Mouse (Mus musculus) frontal cortex, postnatal 14 days (tissue): Measurements from ENCODE around the gene Iqch.

Experiments used
- DNase-seq, 2 experiments: peaks; one replicate each; pipeline ENCODE4 v3.0.0; 2022; ENCODE audit warnings: low spot score in 2 of 2

The Iqch gene

GRCm38 (mm10) chr9:63612565-63613515 lies 10.5 kb upstream of the Iqch start:
- no peak for DNase-seq

- no peak for DNase-seq
These were observed 9.7 kb upstream of the Iqch start for GRCm38 (mm10) chr9:63611967-63612366.

- DNase-seq = no peak
These were observed 8.6 kb upstream of the Iqch start for GRCm38 (mm10) chr9:63610841-63611366.

DNA sequence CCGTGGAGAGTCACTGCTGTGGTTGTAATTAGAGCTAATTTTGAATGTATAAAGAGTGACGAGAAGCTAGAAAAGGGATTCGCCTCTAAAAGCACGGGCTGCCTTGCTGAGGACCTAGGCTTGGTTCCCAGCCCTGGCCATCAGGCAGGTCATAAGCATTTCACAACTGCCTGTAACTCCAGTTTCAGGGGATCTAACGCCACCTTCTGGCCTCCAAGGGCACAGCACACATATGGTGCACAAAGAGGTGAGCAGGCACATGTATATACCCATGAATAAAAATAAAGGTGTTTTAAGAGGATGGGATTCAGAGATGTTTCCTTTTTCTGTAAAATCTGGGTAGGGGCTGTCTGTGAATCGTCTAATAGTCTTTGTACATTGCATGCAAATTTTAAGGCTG lies 7.9 kb upstream of the Iqch start:
- DNase-seq = no peak

DNA sequence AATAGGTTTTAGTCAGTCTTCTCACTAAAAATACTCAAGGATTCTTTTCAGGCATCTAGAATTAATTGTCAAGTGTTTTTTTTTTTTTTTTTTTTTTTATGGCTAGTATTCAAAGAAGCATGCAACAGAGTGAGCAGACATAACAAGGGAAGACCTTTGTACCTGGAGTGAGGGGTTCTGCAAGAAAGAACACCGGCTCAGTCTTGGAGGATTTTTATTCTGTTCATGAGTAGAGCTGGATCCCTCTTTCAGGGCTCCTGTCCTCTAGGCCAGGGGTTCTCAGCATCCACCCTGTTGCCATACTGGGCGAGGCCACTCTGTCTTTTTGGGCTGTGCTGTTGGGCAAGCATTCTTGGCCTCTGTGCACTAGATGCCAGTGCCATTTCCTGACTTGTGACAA lies 7.5 kb upstream of the Iqch start:
- DNase-seq = no peak

DNA sequence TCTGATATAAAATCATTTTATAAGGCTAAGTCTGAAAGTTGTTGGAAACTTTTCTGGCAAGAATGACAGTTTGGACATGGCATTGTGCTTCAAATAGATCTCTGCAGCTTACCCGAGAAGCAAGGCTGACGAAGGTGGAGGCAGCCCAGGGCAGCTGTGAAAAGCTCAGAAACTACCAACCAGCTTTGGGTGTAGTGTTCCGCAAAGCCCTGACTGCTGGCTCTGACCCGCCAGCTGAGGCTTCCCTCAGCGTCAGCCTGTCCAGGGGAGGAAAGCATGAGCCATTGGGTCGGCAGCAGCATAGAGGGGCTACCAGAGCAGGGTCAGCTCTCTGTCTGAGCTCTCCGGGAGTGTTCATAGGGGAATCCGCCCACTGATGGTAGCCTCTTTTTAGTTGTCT lies 7.0 kb upstream of the Iqch start:
- no peak for DNase-seq

DNA sequence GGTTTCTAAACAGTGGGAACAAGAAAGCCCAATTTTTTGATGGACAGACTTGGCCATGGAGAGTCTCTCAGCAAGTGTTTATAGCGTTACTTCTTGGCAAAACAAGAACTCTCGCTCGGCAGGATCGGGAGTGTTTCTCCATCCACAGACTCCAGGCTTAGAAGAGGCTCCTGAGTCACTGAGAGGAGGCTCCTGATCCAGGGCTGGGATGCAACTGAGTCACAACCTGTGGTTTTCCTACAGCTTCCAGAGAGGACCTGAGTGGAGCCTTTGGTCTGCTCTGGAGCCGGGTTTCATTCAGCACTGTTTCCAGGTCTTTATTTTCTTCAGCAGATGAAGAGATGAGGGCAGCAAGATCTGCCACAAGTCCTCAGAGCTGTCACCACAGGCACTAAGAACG lies 5.7 kb upstream of the Iqch start:
- no peak for DNase-seq

DNA sequence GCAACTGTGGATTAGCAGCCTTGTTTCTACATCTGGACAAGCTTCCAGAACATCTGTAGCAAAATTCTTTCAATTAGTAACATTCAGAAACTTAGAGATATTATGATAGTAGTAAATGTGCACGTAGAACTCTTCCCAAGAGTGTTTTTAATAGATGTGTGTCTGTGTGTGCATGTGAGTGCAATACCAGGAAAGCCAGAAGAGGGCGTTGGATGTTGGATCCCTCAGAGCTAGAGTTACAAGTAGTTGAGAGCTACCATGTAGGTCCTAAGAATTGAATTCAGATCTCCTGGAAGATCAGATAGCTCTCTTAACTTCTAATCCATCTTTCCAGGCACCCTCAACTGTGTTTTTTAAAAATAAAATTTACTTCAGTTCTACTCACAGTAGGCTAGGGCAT lies 4.3 kb upstream of the Iqch start:
- no peak for DNase-seq

DNA sequence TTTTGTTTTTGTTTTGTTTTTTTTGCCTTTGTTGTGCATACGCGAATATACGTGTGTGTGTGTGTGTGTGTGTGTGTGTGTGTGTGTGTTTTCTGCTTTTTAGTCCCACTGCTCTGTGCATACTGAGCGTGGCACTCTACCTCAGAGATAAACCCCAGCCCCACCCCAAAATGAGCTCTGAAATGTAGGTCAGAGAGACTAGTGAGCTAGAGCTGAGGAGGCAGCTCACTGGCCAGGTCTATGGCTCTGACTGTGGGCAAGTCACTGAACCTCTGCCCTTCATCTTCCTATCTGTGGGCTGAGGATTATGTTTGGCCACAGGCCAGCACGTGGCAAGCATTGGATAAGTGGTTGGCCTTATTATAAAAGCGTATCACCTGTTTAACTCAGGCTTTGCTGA lies 1.6 kb upstream of the Iqch start:
- no peak for DNase-seq

DNA sequence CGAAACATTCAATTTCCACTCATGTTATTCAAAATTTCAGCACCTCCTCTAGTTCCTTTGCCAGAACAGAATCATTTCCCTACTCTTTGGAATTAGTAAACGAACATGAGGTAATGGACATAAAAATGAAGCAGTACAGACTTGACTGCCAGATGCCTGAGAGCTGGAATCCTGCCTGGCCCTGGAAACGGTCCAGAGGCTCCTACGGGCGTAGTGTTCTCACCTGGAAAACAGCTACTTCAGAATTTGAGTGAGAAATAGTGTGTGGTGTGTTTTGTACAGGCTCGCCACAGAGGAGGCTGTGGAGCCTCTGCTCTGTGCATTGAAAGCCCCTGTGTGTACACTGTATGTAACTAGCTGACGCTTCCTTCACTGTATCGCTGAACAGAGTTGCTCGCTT lies 5.6 kb downstream of the Iqch start:
- DNase-seq = no peak

GRCm38 (mm10) chr9:63595652-63596051 lies 6.6 kb downstream of the Iqch start:
- DNase-seq = no peak

DNA sequence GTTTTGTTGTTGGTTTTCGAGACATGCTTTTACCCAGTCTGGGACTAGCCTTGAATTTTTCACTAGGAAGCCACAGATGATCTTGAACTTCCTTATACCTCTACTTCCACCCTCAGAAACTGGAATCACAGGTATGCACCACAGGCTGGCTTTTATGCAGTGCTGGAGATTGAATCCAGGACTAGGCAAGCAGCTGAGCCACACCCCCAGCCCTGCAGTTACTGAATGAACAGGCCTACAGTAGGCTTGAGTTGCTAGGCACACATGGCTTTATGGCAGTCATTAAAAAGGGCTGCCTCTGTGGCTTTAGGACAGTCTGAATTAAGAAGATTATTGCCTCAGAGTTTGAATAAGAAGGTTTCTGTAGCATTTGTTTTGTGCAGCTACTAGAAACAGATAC lies 7.3 kb downstream of the Iqch start:
- no peak for DNase-seq

- no peak for DNase-seq
These were observed 10.5 kb downstream of the Iqch start for GRCm38 (mm10) chr9:63591661-63592256.

- no peak for DNase-seq
These were observed 11.7 kb downstream of the Iqch start for GRCm38 (mm10) chr9:63590592-63590991.

GRCm38 (mm10) chr9:63589209-63589608 lies 13.1 kb downstream of the Iqch start:
- DNase-seq = no peak

GRCm38 (mm10) chr9:63585251-63585650 lies 17.0 kb downstream of the Iqch start:
- DNase-seq = no peak

GRCm38 (mm10) chr9:63581778-63582177 lies 20.5 kb downstream of the Iqch start:
- DNase-seq = no peak

DNA sequence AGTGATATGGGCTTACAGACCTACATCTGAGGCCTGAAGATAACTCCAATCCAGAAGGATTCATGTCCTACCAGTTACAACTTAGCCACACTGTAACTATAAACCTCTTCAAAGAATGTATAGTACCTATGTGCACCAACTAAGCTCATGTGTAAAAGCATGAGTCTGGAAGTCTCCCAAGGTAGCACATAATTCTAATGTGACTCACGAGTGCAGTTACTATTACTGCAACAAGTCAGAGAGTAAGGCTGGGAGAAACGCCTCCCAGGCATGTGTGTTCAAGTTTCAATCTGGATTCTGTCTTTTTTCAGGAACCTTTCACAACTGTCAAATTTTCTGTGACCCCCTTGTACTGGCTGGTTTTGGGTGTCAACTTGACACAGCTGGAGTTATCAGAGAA lies 22.2 kb downstream of the Iqch start:
- no peak for DNase-seq

GRCm38 (mm10) chr9:63579644-63580043 lies 22.6 kb downstream of the Iqch start:
- DNase-seq = no peak

GRCm38 (mm10) chr9:63577469-63577868 lies 24.8 kb downstream of the Iqch start:
- DNase-seq = no peak

GRCm38 (mm10) chr9:63572874-63573273 lies 29.4 kb downstream of the Iqch start:
- no peak for DNase-seq

GRCm38 (mm10) chr9:63571895-63572294 lies 30.4 kb downstream of the Iqch start:
- no peak for DNase-seq

- no peak for DNase-seq
These were observed 33.5 kb downstream of the Iqch start for GRCm38 (mm10) chr9:63568808-63569207.
